Mouse (Mus musculus): ENCODE measurements around the gene Zmat5.

- TF ChIP-seq CTCF (IDR thresholded peaks at IDR 0.05; ENCODE audit: control insufficient read depth, insufficient read depth, low read length) (no peak), POLR2A (IDR thresholded peaks at IDR 0.05; ENCODE audit: borderline replicate concordance, control insufficient read depth, low read depth, low read length) (no peak)
These were observed 24.4 kb upstream of the Zmat5 start for GRCm38 (mm10) chr11:4680126-4680525.
